Mouse (Mus musculus) midbrain, embryonic 16.5 days (tissue): ENCODE results near the gene Plxnb2. TPM values are rescaled to one million over a fixed set of nuclear protein-coding genes. Genes with fewer than 3 reads are reported as not detected.

ENCODE experiments used
- ATAC-seq: fragments of 200-750 bp; cut with Nextera tagmentation; 2 replicates; pipeline ENCODE4 v1.8.0; 2017; ENCODE audit warnings: moderate TSS enrichment
- H3K27ac ChIP-seq: fragments of 300-500 bp; sonication (generic); 2 replicates; pipeline ENCODE4 v1.5.1; 2014; ENCODE audit warnings: mild to moderate bottlenecking, low read length, mixed read lengths
- H3K27me3 ChIP-seq: fragments of 300-500 bp; sonication (generic); 2 replicates; pipeline ENCODE4 v1.6.1; 2014; ENCODE audit warnings: low read depth, low read length, mixed read lengths; ENCODE audit not compliant: control insufficient read depth, insufficient read depth
- H3K36me3 ChIP-seq: fragments of 300-500 bp; sonication (generic); 2 replicates; pipeline ENCODE4 v1.6.1; 2014; ENCODE audit warnings: mild to moderate bottlenecking, low read length, moderate library complexity, mixed read lengths; ENCODE audit not compliant: control insufficient read depth, insufficient read depth
- H3K4me1 ChIP-seq: fragments of 300-500 bp; sonication (generic); 2 replicates; pipeline ENCODE4 v1.6.1; 2014; ENCODE audit warnings: mild to moderate bottlenecking, low read length, mixed read lengths; ENCODE audit not compliant: control insufficient read depth, insufficient read depth
- H3K4me2 ChIP-seq: fragments of 300-500 bp; sonication (generic); 2 replicates; pipeline ENCODE4 v1.6.1; 2014; ENCODE audit warnings: mild to moderate bottlenecking, low read length, mixed read lengths
- H3K4me3 ChIP-seq: fragments of 300-500 bp; sonication (generic); 2 replicates; pipeline ENCODE4 v1.5.1; 2014; ENCODE audit warnings: low read depth, mild to moderate bottlenecking, low read length, moderate library complexity, mixed read lengths
- H3K9ac ChIP-seq: fragments of 300-500 bp; sonication (generic); 2 replicates; pipeline ENCODE4 v1.6.1; 2014; ENCODE audit warnings: low read depth, low read length, mixed read lengths
- H3K9me3 ChIP-seq: fragments of 300-500 bp; sonication (generic); replicated peaks from 2 replicates; pipeline ENCODE4 v1.6.1; 2014; ENCODE audit warnings: mild to moderate bottlenecking, low read length, mixed read lengths; ENCODE audit not compliant: control insufficient read depth, poor library complexity, severe bottlenecking
- WGBS: fragments of 180-500 bp; shearing (Covaris S2); extraction: QIAGEN DNeasy Blood & Tissue Kit; methylation state at CpG from one replicate; pipeline ENCODE4 v1.1.7; 2014; 5-methylcytosine and 5-hydroxymethylcytosine counted together
- polyA plus RNA-seq: library from polyadenylated mRNA; unstranded; fragments of >200 nt; fragmentation: Nextera tagmentation; extraction: Ambion mirVana; gene quantifications from 2 replicates; pipeline ENCODE4 v1.2.1, GENCODE M21; 2015

The Plxnb2 gene
- 90.1 and 92.1 TPM in 2 replicates for polyA plus RNA-seq

DNA sequence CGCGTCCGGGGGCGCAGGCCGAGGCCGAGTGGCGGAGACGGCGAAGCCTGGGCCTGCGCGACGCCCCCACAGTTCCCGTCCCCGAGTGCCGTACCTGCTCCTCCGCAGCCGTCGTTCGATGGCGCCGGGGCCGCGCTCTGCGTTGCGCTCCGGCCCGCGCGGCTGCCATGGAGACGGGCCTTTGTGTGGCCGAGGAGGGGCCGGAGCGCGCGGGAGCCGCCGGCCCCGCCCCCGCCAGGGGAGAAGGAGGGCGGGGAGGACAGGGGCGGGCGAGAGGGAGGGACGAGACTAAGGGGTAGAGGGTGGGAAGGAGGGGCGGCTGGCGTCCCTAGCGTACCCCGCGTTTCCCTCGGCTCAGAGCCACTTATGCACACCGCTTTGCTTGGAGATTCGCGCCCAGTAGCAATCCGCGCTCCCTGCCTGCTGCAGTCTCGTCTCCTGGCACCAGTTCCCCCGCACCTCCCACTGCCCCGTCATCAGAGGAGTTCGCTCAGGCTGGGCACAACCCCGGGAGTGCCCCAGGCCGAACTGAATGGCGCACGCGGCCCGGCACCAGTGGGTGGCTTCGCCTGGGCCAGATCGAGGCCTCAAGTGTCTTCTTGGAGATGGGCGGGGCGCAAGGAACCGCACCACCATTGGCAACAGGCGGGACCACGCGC is at the start of gene Plxnb2:
Gene Plxnb2, minus strand, starts transcription at position 218 of the 659 bp plus-strand sequence.
- H3K27me3 ChIP-seq: no peaks in the 10 kb centered on the region
- peaks cover 2% of the 10 kb centered on the region; the same call in 1 of the 2 replicates for H3K36me3 ChIP-seq
- peak within 1 kb of the TSS; percentile 85 for H3K27ac ChIP-seq
- no peaks in the 10 kb centered on the region for H3K9me3 ChIP-seq
- H3K4me1 ChIP-seq: peaks cover 46% of the 10 kb centered on the region
- ATAC-seq: peak; percentile 91
- peak within 1 kb of the TSS; percentile 94 for H3K9ac ChIP-seq
- H3K4me2 ChIP-seq: peak within 1 kb of the TSS; percentile 97
- under 1% methylated on average over 49 of the region's 72 CpGs for WGBS
- H3K4me3 ChIP-seq: peak within 1 kb of the TSS; percentile 77

DNA sequence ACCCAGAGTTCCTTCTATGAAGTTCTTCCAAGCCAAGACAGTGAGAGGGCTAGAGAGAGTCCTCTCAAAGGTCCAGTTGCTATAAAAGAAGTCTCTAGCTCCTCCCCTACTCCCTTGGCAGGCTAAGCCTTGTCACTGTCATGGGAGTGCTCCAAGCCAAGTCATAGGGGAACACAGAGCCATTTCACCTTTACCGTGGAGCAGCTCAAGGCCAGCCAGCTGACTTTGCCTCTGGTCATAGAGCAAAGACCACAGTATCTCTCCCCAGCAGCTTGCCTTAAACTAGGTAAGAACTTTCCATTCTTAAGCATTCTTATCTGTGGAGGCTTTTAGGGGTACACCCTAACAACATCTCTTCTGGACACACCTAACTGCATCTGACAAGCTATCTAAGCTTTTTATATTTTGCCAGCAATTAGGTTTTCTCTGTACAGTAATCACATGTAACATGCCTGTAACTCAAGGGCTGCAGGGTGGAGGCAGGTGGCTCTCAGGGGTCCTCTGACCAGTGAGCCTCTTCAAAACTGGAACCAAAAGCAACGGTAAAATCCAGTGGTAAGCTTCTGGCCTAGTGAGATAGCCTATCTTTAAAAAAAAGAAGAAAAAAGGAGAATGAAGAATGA is 35.1 kb upstream of the Plxnb2 start:
- no peaks in the 10 kb centered on the region for H3K27me3 ChIP-seq
- peaks cover 4% of the 10 kb centered on the region; the same call in 1 of the 2 replicates for H3K36me3 ChIP-seq
- H3K9me3 ChIP-seq: no peaks in the 10 kb centered on the region
- H3K9ac ChIP-seq: no peak overlapping the region
- H3K27ac ChIP-seq: no peak overlapping the region
- no peak for ATAC-seq
- WGBS: 89% methylated on average over 2 of the region's 2 CpGs
- H3K4me3 ChIP-seq: no peak overlapping the region
- H3K4me1 ChIP-seq: peaks cover 25% of the 10 kb centered on the region
- no peak overlapping the region for H3K4me2 ChIP-seq

DNA sequence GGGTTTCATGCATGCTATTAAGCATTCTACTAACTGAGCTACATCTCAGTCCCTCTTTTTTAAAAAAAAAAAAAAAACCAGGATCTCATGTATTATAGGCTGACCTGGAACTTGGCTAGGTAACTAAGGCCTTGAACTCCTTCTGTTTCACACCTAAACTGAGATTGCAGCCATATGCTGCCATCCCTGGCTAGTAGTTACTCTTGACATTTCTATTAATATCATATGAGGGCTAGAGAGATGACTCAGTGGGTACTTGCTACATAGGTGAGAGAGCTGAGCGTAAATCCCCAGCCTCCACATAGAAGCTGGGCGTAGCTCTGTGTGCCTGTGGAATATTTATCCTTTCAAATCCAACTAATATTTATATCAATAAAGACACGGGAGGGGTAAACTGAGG is 34.4 kb upstream of the Plxnb2 start:
- H3K9ac ChIP-seq: no peak overlapping the region
- H3K4me2 ChIP-seq: no peak overlapping the region
- ATAC-seq: no peak
- peaks cover 4% of the 10 kb centered on the region; the same call in 1 of the 2 replicates for H3K36me3 ChIP-seq
- H3K27me3 ChIP-seq: no peaks in the 10 kb centered on the region
- H3K27ac ChIP-seq: no peak overlapping the region
- H3K9me3 ChIP-seq: no peaks in the 10 kb centered on the region
- WGBS: 95% methylated on average over 3 of the region's 3 CpGs
- peaks cover 28% of the 10 kb centered on the region for H3K4me1 ChIP-seq
- H3K4me3 ChIP-seq: no peak overlapping the region

DNA sequence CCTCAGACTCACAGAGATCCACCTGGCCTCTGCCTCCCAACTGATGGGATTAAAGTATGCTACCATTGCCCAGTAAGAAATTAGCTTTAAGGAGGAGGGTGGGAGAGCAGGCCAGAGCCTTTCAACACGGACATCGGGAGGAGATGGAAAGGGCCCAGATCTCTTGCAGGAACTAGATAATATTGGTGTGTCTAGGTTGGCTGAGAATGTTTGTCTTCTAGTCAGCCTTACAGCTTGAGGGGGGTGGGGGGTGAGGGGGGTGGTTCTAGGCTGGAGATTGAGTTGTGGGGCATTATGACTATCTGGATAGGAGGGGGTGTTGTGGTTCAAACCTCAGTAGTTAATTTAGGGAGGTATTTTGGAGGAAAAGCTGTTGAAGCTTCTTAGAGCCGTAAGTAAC is 32.9 kb upstream of the Plxnb2 start:
- peaks cover 4% of the 10 kb centered on the region; the same call in 1 of the 2 replicates for H3K36me3 ChIP-seq
- H3K27ac ChIP-seq: no peak overlapping the region
- no peak for ATAC-seq
- H3K4me2 ChIP-seq: peak overlapping the region; percentile 46
- H3K9me3 ChIP-seq: no peaks in the 10 kb centered on the region
- H3K27me3 ChIP-seq: no peaks in the 10 kb centered on the region
- WGBS: 87% methylated on average over 3 of the region's 3 CpGs
- no peak overlapping the region for H3K9ac ChIP-seq
- H3K4me1 ChIP-seq: peaks cover 31% of the 10 kb centered on the region
- H3K4me3 ChIP-seq: no peak overlapping the region

DNA sequence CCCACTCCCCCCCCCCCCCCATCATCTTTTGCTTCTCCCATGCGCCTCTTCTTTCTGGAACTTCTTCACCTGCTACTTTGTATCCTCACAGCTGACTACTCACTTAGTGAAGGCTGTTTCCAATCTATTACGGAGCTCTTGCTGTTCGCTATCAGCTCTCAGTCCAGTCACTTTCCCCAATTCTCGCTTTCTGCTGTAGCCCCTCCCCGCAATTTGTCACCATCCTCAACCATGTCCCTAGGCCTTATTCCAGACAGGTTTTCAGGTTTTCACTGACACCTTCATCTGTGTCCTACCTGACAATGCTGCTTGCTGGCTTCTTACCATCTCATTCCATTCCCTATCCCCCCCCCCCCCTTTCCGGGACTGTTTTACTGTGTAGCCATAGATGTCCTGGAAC is 31.9 kb upstream of the Plxnb2 start:
- peak overlapping the region; percentile 98 for H3K4me3 ChIP-seq
- whole genome bisulfite sequencing: 44% methylated on average over 6 of the region's 6 CpGs
- ATAC-seq: no peak; the same call in 1 of the 2 replicates
- no peaks in the 10 kb centered on the region for H3K9me3 ChIP-seq
- peak overlapping the region; percentile 99 for H3K9ac ChIP-seq
- H3K4me1 ChIP-seq: peaks cover 31% of the 10 kb centered on the region
- peak overlapping the region; percentile 90 for H3K4me2 ChIP-seq
- H3K36me3 ChIP-seq: peaks cover 4% of the 10 kb centered on the region; the same call in 1 of the 2 replicates
- H3K27me3 ChIP-seq: no peaks in the 10 kb centered on the region
- peak overlapping the region; percentile 94; the same call in 1 of the 2 replicates for H3K27ac ChIP-seq

DNA sequence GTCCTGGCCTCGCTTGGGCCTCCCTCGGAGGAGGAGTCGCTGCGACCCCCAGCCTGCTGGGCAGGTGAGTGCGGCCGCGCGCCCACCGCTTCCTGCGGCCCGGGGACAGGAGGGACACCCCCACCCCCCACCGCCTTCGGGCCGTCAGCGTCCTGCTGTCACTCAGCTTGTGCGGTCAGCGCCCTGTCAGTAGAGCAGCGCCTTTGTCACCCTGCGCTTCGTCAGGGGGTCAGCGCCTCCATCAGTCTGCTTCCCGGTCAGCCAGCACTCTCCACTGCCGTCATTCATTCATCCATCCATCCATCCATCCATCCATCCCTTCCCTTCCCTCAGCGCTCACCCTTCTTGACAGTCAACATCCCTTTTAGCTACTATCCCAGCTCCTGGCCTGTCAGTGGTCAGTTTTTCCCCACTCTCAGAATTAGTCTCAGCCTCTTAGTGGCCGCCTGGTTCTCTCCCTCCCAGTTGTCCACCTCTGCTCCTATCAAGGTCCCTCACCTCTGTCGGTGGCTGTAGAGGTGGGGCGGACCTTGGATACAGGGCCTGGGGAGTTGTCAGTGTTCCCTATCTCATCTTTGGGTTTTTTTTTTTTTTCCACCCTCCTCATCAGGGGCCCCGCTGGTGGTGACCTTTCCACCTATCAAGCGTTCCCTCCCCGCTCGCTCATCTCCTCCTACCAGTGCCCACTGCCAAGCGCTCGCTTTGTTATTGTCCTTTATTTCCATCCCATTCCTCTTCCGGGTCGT is 31.3 kb upstream of the Plxnb2 start:
- peak overlapping the region; percentile 90 for H3K4me2 ChIP-seq
- ATAC-seq: peak; percentile 65
- peak overlapping the region; percentile 94 for H3K27ac ChIP-seq
- WGBS: under 1% methylated on average over 28 of the region's 35 CpGs
- no peaks in the 10 kb centered on the region for H3K9me3 ChIP-seq
- H3K27me3 ChIP-seq: no peaks in the 10 kb centered on the region
- H3K4me1 ChIP-seq: peaks cover 31% of the 10 kb centered on the region
- peaks cover 4% of the 10 kb centered on the region; the same call in 1 of the 2 replicates for H3K36me3 ChIP-seq
- H3K9ac ChIP-seq: peak overlapping the region; percentile 99
- peak overlapping the region; percentile 98 for H3K4me3 ChIP-seq

DNA sequence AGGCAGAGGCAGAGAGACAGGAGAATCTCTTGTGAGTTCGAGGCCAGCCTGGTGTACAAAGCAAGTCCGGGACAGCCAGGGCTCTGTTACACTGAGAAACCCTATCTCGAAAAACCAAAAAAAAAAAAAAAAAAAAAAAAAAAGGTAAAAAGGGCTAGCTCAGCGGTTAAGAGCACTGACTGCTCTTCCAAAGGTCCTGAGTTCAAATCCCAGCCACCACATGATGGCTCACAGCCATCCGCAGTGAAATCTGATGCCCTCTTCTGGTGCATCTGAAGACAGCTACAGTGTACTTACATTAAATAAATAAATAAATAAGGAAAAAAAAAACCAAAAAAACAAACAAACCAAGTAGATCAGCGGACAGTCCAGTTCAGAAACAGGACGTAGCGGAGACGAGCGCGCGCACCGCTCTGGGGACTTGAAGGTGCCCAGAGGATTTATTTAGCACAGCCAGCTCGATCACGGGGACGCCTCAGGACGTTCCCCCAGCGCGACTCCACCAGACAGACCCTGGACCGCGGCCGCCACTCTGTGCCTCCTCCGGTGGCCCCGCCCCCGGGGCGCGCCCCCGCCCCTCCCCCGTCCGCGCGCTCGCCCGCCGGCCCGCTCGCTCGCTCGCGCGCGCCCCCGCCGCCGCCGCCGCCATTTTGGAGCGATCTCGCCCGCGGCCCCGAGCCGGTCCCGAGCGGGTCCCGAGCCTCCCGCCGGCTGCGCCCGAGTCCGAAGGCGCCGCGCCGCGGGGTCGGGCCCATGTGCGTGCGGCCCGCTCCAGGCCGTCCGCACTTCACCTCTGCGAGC is 30.5 kb upstream of the Plxnb2 start, which contains the start of gene Ppp6r2:
Gene Ppp6r2, plus strand, starts transcription at position 639 of the 801 bp plus-strand sequence.
- Histone ChIP-seq H3K4me1 (peaks cover 31% of the 10 kb centered on the region), H3K27me3 (no peaks in the 10 kb centered on the region), H3K4me2 (peak within 1 kb of the TSS; percentile 90), H3K36me3 (peaks cover 4% of the 10 kb centered on the region; the same call in 1 of the 2 replicates), H3K4me3 (peak within 1 kb of the TSS; percentile 98), H3K9ac (peak within 1 kb of the TSS; percentile 99), H3K9me3 (no peaks in the 10 kb centered on the region), H3K27ac (peak within 1 kb of the TSS; percentile 94)
- ATAC-seq: peak; percentile 82
- WGBS: 3% methylated on average over 51 of the region's 73 CpGs
